ENCODE assay signal across 27 mouse cellular contexts in the genomic region with DNA sequence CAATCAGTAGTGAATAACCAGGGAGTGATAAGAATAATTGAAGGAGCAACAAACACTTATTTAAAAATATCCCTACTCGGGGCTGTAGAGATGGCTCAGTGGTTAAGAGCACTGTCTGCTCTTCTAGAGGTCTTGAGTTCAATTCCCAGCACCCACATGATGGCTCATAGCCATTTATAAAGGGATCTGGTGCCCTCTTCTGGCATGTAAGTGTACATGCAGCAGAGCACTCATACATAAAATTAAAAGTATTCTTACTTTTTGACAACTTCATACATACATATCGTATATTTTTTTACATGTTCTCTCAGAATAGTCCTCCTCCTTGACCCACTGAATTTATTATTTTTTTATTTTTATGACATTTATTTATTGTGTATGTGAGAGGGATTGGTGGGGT. TPM values are rescaled to one million over a fixed set of nuclear protein-coding genes. Genes with fewer than 3 reads are reported as not detected.
DNase-seq lines count a peak whose midpoint lies in the region; TF ChIP-seq lines count a peak whose summit lies in the region.
"Had no signal": no experiment of that assay in that cellular context is flagged by ENCODE, and none has a peak within 500 bp of the region (broad histone marks: within the 10 kb centered on the region; RNA-seq: fewer than 3 reads in every experiment).

No protein-coding gene starts in this region.

- no peak overlapping the region for H3K4me3 ChIP-seq in layer of hippocampus, adult 2 months
- H3K4me3 ChIP-seq in CH12.LX (replicated peaks in 1 of 3; ENCODE audit: low read depth in 2 of 3, low read length in 2 of 3, poor library complexity in 1 of 3) (no peak overlapping the region), MEL (ENCODE audit: control insufficient read depth in 1 of 2, insufficient read depth in 1 of 2, low read depth in 2 of 2, low read length in 2 of 2) (no peak overlapping the region)
- no peak overlapping the region for H3K4me3 ChIP-seq in heart, adult 2 months
- H3K4me3 ChIP-seq: embryonic facial prominence, embryonic 12.5 days; embryonic facial prominence, embryonic 15.5 days; heart, embryonic 10.5 days; heart, embryonic 13.5 days had no signal

- peak; percentile 16 for TF ChIP-seq RAD21 in CH12.LX (IDR thresholded peaks at IDR 0.05; ENCODE audit: low read depth, low read length)
- peak; percentile 66 for TF ChIP-seq RAD21 in MEL (IDR thresholded peaks at IDR 0.05; ENCODE audit: low read depth, low read length)

- no peak overlapping the region for H3K27ac ChIP-seq in layer of hippocampus, adult 2 months
- H3K27ac ChIP-seq in CH12.LX (ENCODE audit: insufficient read depth, low read depth): no peak overlapping the region
- no peak overlapping the region for H3K27ac ChIP-seq in MEL (ENCODE audit: control insufficient read depth, low read depth, low read length)
- H3K27ac ChIP-seq in heart, adult 2 months: no peak overlapping the region
- H3K27ac ChIP-seq: embryonic facial prominence, embryonic 12.5 days; embryonic facial prominence, embryonic 15.5 days; heart, embryonic 10.5 days; heart, embryonic 13.5 days; hindbrain, embryonic 14.5 days had no signal

- peaks cover 4% of the 10 kb centered on the region for H3K27me3 ChIP-seq in CH12.LX (replicated peaks)
- peaks cover 8 to 12% of the 10 kb centered on the region in 2 experiments for H3K27me3 ChIP-seq in MEL (ENCODE audit: control insufficient read depth in 1 of 2, insufficient read depth in 2 of 2, low read length in 2 of 2)
- H3K27me3 ChIP-seq in heart, adult 2 months (ENCODE audit: control insufficient read depth, insufficient read depth, low read length): no peaks in the 10 kb centered on the region; the same call in 1 of the 2 replicates

- dilution Hi-C loops in CH12.LX (cut with MboI; ENCODE audit: extremely low pct_ligation_motif_present, extremely low pct_unique_long_range_greater_than_20kb, low sequenced_read_pairs): no loop called here

- TF ChIP-seq EP300 in CH12.LX (IDR thresholded peaks at IDR 0.05; ENCODE audit: low read length): no peak
- TF ChIP-seq EP300 in MEL (IDR thresholded peaks at IDR 0.05; ENCODE audit: low read depth in 1 of 2, low read length in 2 of 2): no peak
- TF ChIP-seq EP300 in heart, adult 2 months (IDR thresholded peaks at IDR 0.05; ENCODE audit: insufficient read depth, low read depth, low read length): no peak

- peaks cover 4% of the 10 kb centered on the region for H3K9me3 ChIP-seq in CH12.LX (replicated peaks; ENCODE audit: low read length)
- no peaks in the 10 kb centered on the region for H3K9me3 ChIP-seq in MEL (replicated peaks; ENCODE audit: insufficient read depth, low read length)
- H3K9me3 ChIP-seq: embryonic facial prominence, embryonic 15.5 days; heart, embryonic 10.5 days had no signal

- intact Hi-C loops in heart, adult 2 months (cut with DNase I): no loop called here

- in situ Hi-C loops in CH12.LX (cut with MboI; ENCODE audit: low pct_ligation_motif_present, low pct_unique_long_range_greater_than_20kb, low sequenced_read_pairs): no loop called here

- H3K4me1 ChIP-seq in CH12.LX (ENCODE audit: control insufficient read depth in 1 of 2, insufficient read depth in 2 of 2) (peaks cover 2 to 21% of the 10 kb centered on the region in 2 experiments; a peak in 3 of 4 replicates), MEL (ENCODE audit: control insufficient read depth in 1 of 2, insufficient read depth in 2 of 2, low read length in 2 of 2) (peaks cover 0 to 3% of the 10 kb centered on the region in 2 experiments; a peak in 1 of 4 replicates)
- H3K4me1 ChIP-seq in heart, adult 2 months (ENCODE audit: control insufficient read depth, insufficient read depth, low read length): no peaks in the 10 kb centered on the region

- H3K36me3 ChIP-seq in CH12.LX (replicated peaks in 1 of 2; ENCODE audit: control insufficient read depth in 1 of 2, insufficient read depth in 1 of 2, low read length in 1 of 2) (no peaks in the 10 kb centered on the region), MEL (ENCODE audit: control insufficient read depth in 1 of 2, insufficient read depth in 2 of 2, low read length in 2 of 2) (no peaks in the 10 kb centered on the region)
- no peaks in the 10 kb centered on the region for H3K36me3 ChIP-seq in heart, adult 2 months (ENCODE audit: control insufficient read depth, insufficient read depth, low read length)
- H3K36me3 ChIP-seq: embryonic facial prominence, embryonic 12.5 days; embryonic facial prominence, embryonic 15.5 days; heart, embryonic 10.5 days; heart, embryonic 13.5 days had no signal

- no peak for TF ChIP-seq POLR2A in CH12.LX (IDR thresholded peaks at IDR 0.05; ENCODE audit: low read depth, low read length)
- no peak for TF ChIP-seq POLR2A in MEL (IDR thresholded peaks at IDR 0.05; ENCODE audit: control insufficient read depth in 1 of 2, insufficient read depth in 1 of 2, low read depth in 1 of 2, low read length in 2 of 2, poor library complexity in 1 of 2)
- TF ChIP-seq POLR2A in heart, adult 2 months (IDR thresholded peaks at IDR 0.05; ENCODE audit: insufficient read depth, low read depth, low read length): no peak

- DNase-seq in layer of hippocampus, adult 2 months (ENCODE audit: low spot score in 2 of 2): no peak
- no peak for DNase-seq in layer of hippocampus, adult 8-10 months (ENCODE audit: low spot score in 2 of 2)
- DNase-seq in CH12.LX (ENCODE audit: extremely low read depth) (no peak), MEL (ENCODE audit: low read depth, low spot score) (peak; percentile 41), ZHBTc4 (ENCODE audit: low read depth, low spot score) (peak; percentile 22)
- no peak for DNase-seq in heart, adult 2 months
- no peak for DNase-seq in adrenal gland, postnatal 4 days (ENCODE audit: low spot score in 2 of 2)
- DNase-seq: adrenal gland, postnatal 10 days; adrenal gland, postnatal 36 days; B cell, adult 2 months; cerebellum, adult 11 months; cerebellum, adult 2 months; cerebellum, adult 9-11 months; cerebellum, postnatal 25 days; forebrain, postnatal 0 days; gastrocnemius, postnatal 25 days; heart, adult 18-20 months; heart, postnatal 14 days; heart, postnatal 4 days had no signal

- H3K9ac ChIP-seq in CH12.LX (ENCODE audit: insufficient read depth, low read depth): no peak overlapping the region
- H3K9ac ChIP-seq in MEL (ENCODE audit: control insufficient read depth, low read depth, low read length, poor library complexity, severe bottlenecking): no peak overlapping the region
- H3K9ac ChIP-seq in heart, adult 2 months (ENCODE audit: low read depth, low read length): no peak overlapping the region
- H3K9ac ChIP-seq: embryonic facial prominence, embryonic 12.5 days; embryonic facial prominence, embryonic 15.5 days; forebrain, postnatal 0 days; heart, embryonic 13.5 days; hindbrain, embryonic 14.5 days had no signal

- WGBS in heart, adult 2 months: 84% methylated on average over 2 of the region's 2 CpGs

- no peak overlapping the region for H3K4me2 ChIP-seq in CH12.LX (ENCODE audit: insufficient read depth, low read depth, poor library complexity, severe bottlenecking)
- H3K4me2 ChIP-seq: embryonic facial prominence, embryonic 12.5 days; embryonic facial prominence, embryonic 15.5 days; heart, embryonic 13.5 days; hindbrain, embryonic 14.5 days had no signal

- peak; percentile 47 for TF ChIP-seq CTCF in layer of hippocampus, adult 2 months (conservative IDR thresholded peaks at IDR 0.05)
- TF ChIP-seq CTCF in CH12.LX (conservative IDR thresholded peaks at IDR 0.05 in 1 of 2, IDR thresholded peaks at IDR 0.05 in 1 of 2; ENCODE audit: low read depth in 2 of 2, low read length in 2 of 2) (no peak; a peak in 1 of 4 replicates), MEL (IDR thresholded peaks at IDR 0.05 in 2 of 3, conservative IDR thresholded peaks at IDR 0.05 in 1 of 3; ENCODE audit: control insufficient read depth in 1 of 3, insufficient read depth in 1 of 3, low read depth in 2 of 3, low read length in 3 of 3, poor library complexity in 1 of 3, severe bottlenecking in 1 of 3) (peak; percentile 24 to 59 (median 36); a peak in 5 of 6 replicates)
- no peak for TF ChIP-seq CTCF in heart, adult 2 months (IDR thresholded peaks at IDR 0.05)

- H3K79me2 ChIP-seq in CH12.LX (replicated peaks; ENCODE audit: control insufficient read depth, extremely low read depth, insufficient read depth, poor library complexity, severe bottlenecking) (no peaks in the 10 kb centered on the region), MEL (ENCODE audit: control insufficient read depth, insufficient read depth, low read length, poor library complexity) (no peaks in the 10 kb centered on the region)
- H3K79me2 ChIP-seq in heart, adult 2 months (replicated peaks; ENCODE audit: control insufficient read depth, insufficient read depth, low read length): no peaks in the 10 kb centered on the region

TF ChIP-seq in CH12.LX, 34 proteins besides CTCF, POLR2A, EP300 and RAD21 (continues in another document):
- no peak for TF ChIP-seq UBTF (IDR thresholded peaks at IDR 0.05; ENCODE audit: low read depth, low read length)
- no peak for TF ChIP-seq HCFC1 (IDR thresholded peaks at IDR 0.05; ENCODE audit: low read depth, low read length)

TF ChIP-seq in MEL, 35 proteins besides CTCF, POLR2A, EP300 and RAD21 (continues in another document):
- no peak for TF ChIP-seq ETS1 (IDR thresholded peaks at IDR 0.05; ENCODE audit: low read depth, low read length)
- TF ChIP-seq ELF1 (IDR thresholded peaks at IDR 0.05; ENCODE audit: low read depth, low read length): no peak
- no peak for TF ChIP-seq CHD1 (IDR thresholded peaks at IDR 0.05; ENCODE audit: low read depth, low read length)

RNA-seq across cellular contexts. Expression of a gene that starts 30.5 kb away (rescaled TPM):
- 1 to 10 TPM; 4.5 to 4.8 TPM for total RNA-seq in layer of hippocampus, adult 2 months (2021)
- total RNA-seq in layer of hippocampus, adult 8-10 months (2022): 1 to 10 TPM; 3.6 to 4.9 (median 4.7) TPM
- total RNA-seq in CH12.LX (2012; rRNA removed): not detected in 2 replicates
- not detected in 2 replicates for total RNA-seq in CH12.LX (2014; rRNA removed)
- polyA plus RNA-seq in CH12.LX (2012; ENCODE audit: insufficient read length, low read depth): not detected in 2 replicates
- total RNA-seq in MEL (2012; rRNA removed): not detected in 2 replicates
- polyA plus RNA-seq in MEL (2012; ENCODE audit: insufficient read depth in 1 of 2, insufficient read length in 2 of 2, low read depth in 1 of 2, low replicate concordance in 2 of 2, missing spikeins in 1 of 2): not detected
- total RNA-seq in heart, adult 2 months (2021): not detected
- polyA plus RNA-seq in heart, adult 2 months (2012; rRNA removed): not detected in 2 replicates
- 1 to 10 TPM in 1 of 2 experiments, under 1 TPM in 1; 0.98 to 1.9 TPM for total RNA-seq in adrenal gland, postnatal 4 days (2021)
- total RNA-seq: common myeloid progenitor, adult 5-6 weeks; gastrocnemius, adult 8-10 months; gastrocnemius, postnatal 25 days; heart, adult 18-20 months; heart, postnatal 14 days had no signal
- polyA plus RNA-seq: cerebellum, adult 2 months; gonadal fat pad, adult 2 months had no signal

RNA-seq across cellular contexts. Expression of a gene that starts 49.1 kb away (rescaled TPM):
- total RNA-seq in layer of hippocampus, adult 2 months (2021): 10 to 100 TPM; 15.4 to 17.5 TPM
- 10 to 100 TPM; 14.0 to 16.3 (median 15.2) TPM for total RNA-seq in layer of hippocampus, adult 8-10 months (2022)
- 0.17 and 0.21 TPM in 2 replicates for total RNA-seq in CH12.LX (2012; rRNA removed)
- total RNA-seq in CH12.LX (2014; rRNA removed): 0.07 and 0.11 TPM in 2 replicates
- polyA plus RNA-seq in CH12.LX (2012; ENCODE audit: insufficient read length, low read depth): 0.27 TPM in 1 of 2 replicates, not detected in the other
- 3.4 and 3.7 TPM in 2 replicates for total RNA-seq in MEL (2012; rRNA removed)
- 10 to 100 TPM in 1 of 2 experiments, not detected in 1; 11.8 TPM for polyA plus RNA-seq in MEL (2012; ENCODE audit: insufficient read depth in 1 of 2, insufficient read length in 2 of 2, low read depth in 1 of 2, low replicate concordance in 2 of 2, missing spikeins in 1 of 2)
- total RNA-seq in heart, adult 2 months (2021): under 1 TPM; 0.23 to 0.39 TPM
- polyA plus RNA-seq in heart, adult 2 months (2012; rRNA removed): 0.14 and 0.26 TPM in 2 replicates
- 1 to 10 TPM; 2.2 to 2.4 TPM for total RNA-seq in adrenal gland, postnatal 4 days (2021)
- total RNA-seq: common myeloid progenitor, adult 5-6 weeks had no signal
- polyA plus RNA-seq: gonadal fat pad, adult 2 months had no signal

Comparison
In these comparisons a context has a peak if more than half of its experiments do, and no peak if none do; other contexts are left out.
1. DNase-seq: peak in MEL (single experiment) and ZHBTc4 (single experiment); none in layer of hippocampus, adult 2 months (0 of 2), layer of hippocampus, adult 8-10 months (0 of 2), CH12.LX (single experiment), heart, adult 2 months (0 of 2) and adrenal gland, postnatal 4 days (0 of 2).
2. CTCF ChIP-seq: peak in layer of hippocampus, adult 2 months (single experiment) and MEL (3 of 3); none in CH12.LX (0 of 2) and heart, adult 2 months (single experiment).